Mouse (Mus musculus) ovary, postnatal 10 days (tissue): ENCODE results near the gene Trak1.

Experiments used
- DNase-seq: peaks from one replicate; pipeline ENCODE4 v3.0.0; 2022; ENCODE audit warnings: low spot score

Gene Trak1

GRCm38 (mm10) chr9:121487216-121487615, 189.9 kb downstream of the Trak1 start:
- no peak for DNase-seq

GRCm38 (mm10) chr9:121491592-121492240, 194.4 kb downstream of the Trak1 start:
- no peak for DNase-seq

- DNase-seq: no peak
These were observed 196.9 kb downstream of the Trak1 start for GRCm38 (mm10) chr9:121494006-121494767.

- no peak for DNase-seq
These were observed 198.2 kb downstream of the Trak1 start, which contains the start of gene Cck for GRCm38 (mm10) chr9:121495529-121495928. Cck (minus strand) TSS chr9:121495694.

- DNase-seq: no peak
These were observed 198.8 kb downstream of the Trak1 start for GRCm38 (mm10) chr9:121496102-121496501.

GRCm38 (mm10) chr9:121505346-121505745, 208.0 kb downstream of the Trak1 start:
- DNase-seq: no peak

- no peak for DNase-seq
These were observed 209.3 kb downstream of the Trak1 start for GRCm38 (mm10) chr9:121506478-121507180.

- no peak for DNase-seq
These were observed 214.6 kb downstream of the Trak1 start for GRCm38 (mm10) chr9:121511911-121512310.

GRCm38 (mm10) chr9:121514462-121514861, 217.2 kb downstream of the Trak1 start:
- no peak for DNase-seq

GRCm38 (mm10) chr9:121520047-121520446, 222.7 kb downstream of the Trak1 start:
- no peak for DNase-seq
